Mouse (Mus musculus) thymus, adult 2 months (tissue): Measurements from ENCODE around the gene Icam2. TPM values are rescaled to one million over a fixed set of nuclear protein-coding genes. Genes with fewer than 3 reads are reported as not detected.

Experiments
- DNase-seq: peaks from one replicate; pipeline ENCODE4 v3.0.0; 2021
- H3K27ac ChIP-seq: fragments of 200-500 bp; 2 replicates; pipeline ENCODE4 v1.5.1; 2012; ENCODE audit warnings: low read length, control low read depth; ENCODE audit not compliant: control insufficient read depth, insufficient read depth
- H3K27me3 ChIP-seq: fragments of 200-500 bp; 2 replicates; pipeline ENCODE4 v1.6.1; 2012; ENCODE audit warnings: mild to moderate bottlenecking, low read length, moderate library complexity, mixed read lengths; ENCODE audit not compliant: control insufficient read depth, insufficient read depth
- H3K36me3 ChIP-seq: fragments of 200-500 bp; 2 replicates; pipeline ENCODE4 v1.6.1; 2012; ENCODE audit warnings: mild to moderate bottlenecking, low read length, moderate library complexity; ENCODE audit not compliant: control insufficient read depth, insufficient read depth
- H3K4me1 ChIP-seq: fragments of 200-500 bp; replicated peaks from 2 replicates; pipeline ENCODE4 v1.6.1; 2012; ENCODE audit warnings: low read length; ENCODE audit not compliant: control insufficient read depth, insufficient read depth
- H3K4me3 ChIP-seq: fragments of 200-500 bp; 2 replicates; pipeline ENCODE4 v1.5.1; 2012; ENCODE audit warnings: mild to moderate bottlenecking, low read length, control low read depth, moderate library complexity; ENCODE audit not compliant: control insufficient read depth, insufficient read depth
- CTCF ChIP-seq: fragments of 200-500 bp; IDR thresholded peaks from 2 replicates; pipeline ENCODE4 v1.5.1; 2012; ENCODE audit warnings: mild to moderate bottlenecking, control low read depth, low read length, moderate library complexity, borderline replicate concordance; ENCODE audit not compliant: control insufficient read depth, poor library complexity, insufficient read depth; ENCODE audit errors: extremely low read depth
- POLR2A ChIP-seq: fragments of 200-500 bp; IDR thresholded peaks from 2 replicates; pipeline ENCODE4 v1.6.1; 2012; ENCODE audit warnings: mild to moderate bottlenecking, low read length, control low read depth, moderate library complexity; ENCODE audit not compliant: control insufficient read depth, poor library complexity, insufficient read depth; ENCODE audit errors: extremely low read depth
- WGBS: fragments of 180-500 bp; shearing (Covaris S2); methylation state at CpG from one replicate; pipeline ENCODE4 v1.1.7; 2018; 5-methylcytosine and 5-hydroxymethylcytosine counted together
- polyA plus RNA-seq: library from polyadenylated mRNA; depleted of rRNA; stranded (reverse); fragments of >200 nt; gene quantifications from 2 replicates; pipeline ENCODE4 v1.2.3, GENCODE M21; 2012; rRNA removed

The Icam2 gene
- polyA plus RNA-seq = 185 and 222 TPM in 2 replicates

DNA sequence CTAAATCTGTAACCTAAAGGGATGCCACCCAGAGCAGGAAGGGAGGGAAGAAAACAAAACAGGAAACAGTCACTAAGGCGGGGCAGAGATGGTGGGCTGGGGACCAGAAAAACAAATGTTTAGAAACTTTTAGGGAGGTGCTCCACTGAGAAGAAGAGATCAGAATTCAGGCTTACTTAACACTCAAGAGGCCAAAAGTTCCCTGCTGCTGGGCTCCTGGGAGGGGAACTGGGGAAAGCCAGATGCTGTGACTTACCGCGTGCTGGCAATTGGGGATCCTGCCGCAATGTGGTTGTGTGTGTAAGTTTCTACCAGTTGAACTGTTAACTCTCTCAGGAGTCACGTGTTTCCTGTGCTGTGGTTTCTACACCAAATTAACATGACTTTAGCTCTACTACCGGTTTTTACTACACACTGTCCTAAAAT lies at the start of gene Icam2:
Gene Icam2, minus strand, starts transcription at position 285 of the 426 bp plus-strand sequence.
- no peak for TF ChIP-seq CTCF
- TF ChIP-seq POLR2A = peak; percentile 82
- peak within 1 kb of the TSS; percentile 97 for H3K27ac ChIP-seq
- DNase-seq = peak; percentile 77
- no peaks in the 10 kb centered on the region for H3K27me3 ChIP-seq
- H3K4me1 ChIP-seq = peaks cover 17% of the 10 kb centered on the region
- H3K36me3 ChIP-seq = 0 out of 2 replicates have a peak, but pooled peaks cover 7% of the 10 kb centered on the region
- 7% methylated on average over 6 of the region's 6 CpGs for WGBS
- H3K4me3 ChIP-seq = peak within 1 kb of the TSS; percentile 66

DNA sequence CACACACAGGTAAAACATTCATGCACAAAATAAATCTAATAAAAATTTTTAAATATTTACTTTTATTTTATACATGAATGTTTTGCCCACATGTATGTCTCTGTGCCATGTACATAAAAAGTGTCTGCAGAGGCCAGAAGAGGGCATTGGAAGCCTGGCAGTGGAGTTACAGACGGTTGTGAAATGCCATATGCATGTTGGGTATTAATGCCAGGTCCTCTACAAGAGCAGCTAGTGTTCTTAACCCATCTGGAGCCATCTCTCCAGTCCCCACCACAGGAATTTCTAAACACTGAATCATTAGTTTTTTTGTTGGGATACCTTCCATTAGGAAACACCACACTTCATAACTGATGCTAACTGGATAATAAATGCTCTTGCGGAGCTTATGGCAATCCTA lies 49.7 kb upstream of the Icam2 start:
- no peak for TF ChIP-seq POLR2A
- H3K36me3 ChIP-seq = no peaks in the 10 kb centered on the region
- DNase-seq = no peak
- H3K4me1 ChIP-seq = peaks cover 6% of the 10 kb centered on the region
- no peak overlapping the region for H3K4me3 ChIP-seq
- WGBS = 94% methylated on average over 2 of the region's 2 CpGs
- no peaks in the 10 kb centered on the region for H3K27me3 ChIP-seq
- H3K27ac ChIP-seq = no peak overlapping the region

DNA sequence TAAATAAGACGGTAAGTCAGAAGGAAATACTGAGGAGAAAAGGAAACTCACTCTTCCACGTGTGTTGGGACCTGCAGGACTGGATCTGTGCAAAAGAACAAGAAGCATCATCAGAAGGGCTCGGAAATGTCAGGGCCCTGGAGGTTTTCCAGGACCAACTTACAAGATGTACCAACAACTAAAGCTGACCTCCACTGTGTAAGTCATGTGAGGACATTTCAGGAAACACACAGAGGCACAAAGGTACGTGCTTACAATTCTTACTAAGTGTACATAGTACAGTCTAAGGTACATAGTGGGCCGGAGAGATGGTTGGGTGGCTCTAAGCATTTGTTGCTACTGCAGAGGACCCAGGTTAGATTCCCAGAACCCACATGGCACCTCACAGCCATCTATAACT lies 49.2 kb upstream of the Icam2 start:
- no peak overlapping the region for H3K4me3 ChIP-seq
- TF ChIP-seq CTCF = no peak
- no peak for TF ChIP-seq POLR2A
- no peak overlapping the region for H3K27ac ChIP-seq
- WGBS = 95% methylated on average over 5 of the region's 5 CpGs
- no peaks in the 10 kb centered on the region for H3K27me3 ChIP-seq
- H3K36me3 ChIP-seq = no peaks in the 10 kb centered on the region
- peaks cover 6% of the 10 kb centered on the region for H3K4me1 ChIP-seq
- no peak for DNase-seq

DNA sequence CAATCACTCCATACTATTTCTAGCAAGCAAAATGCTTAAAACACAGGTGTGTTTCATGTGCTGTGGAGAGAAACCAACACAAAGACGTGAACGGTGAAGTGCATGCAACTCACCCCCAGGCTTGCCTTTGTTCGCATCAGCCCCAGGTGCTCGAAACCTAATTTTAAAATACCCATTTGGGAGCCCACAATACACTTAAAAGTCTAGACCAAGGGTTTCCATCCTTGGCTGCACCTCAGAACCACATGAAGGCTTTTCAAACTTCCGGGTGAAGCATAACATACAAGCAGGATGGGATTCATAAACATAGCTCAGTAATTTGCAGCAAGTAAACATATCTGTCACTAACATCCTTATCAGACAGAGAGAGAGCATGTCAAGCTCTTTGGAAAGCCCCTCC lies 42.5 kb upstream of the Icam2 start:
- Histone ChIP-seq H3K36me3 (no peaks in the 10 kb centered on the region), H3K4me3 (no peak overlapping the region), H3K27me3 (no peaks in the 10 kb centered on the region), H3K27ac (no peak overlapping the region), H3K4me1 (peaks cover 11% of the 10 kb centered on the region)
- DNase-seq = peak; percentile 41
- 8% methylated on average over 5 of the region's 5 CpGs for WGBS
- TF ChIP-seq POLR2A = no peak
- TF ChIP-seq CTCF = no peak

DNA sequence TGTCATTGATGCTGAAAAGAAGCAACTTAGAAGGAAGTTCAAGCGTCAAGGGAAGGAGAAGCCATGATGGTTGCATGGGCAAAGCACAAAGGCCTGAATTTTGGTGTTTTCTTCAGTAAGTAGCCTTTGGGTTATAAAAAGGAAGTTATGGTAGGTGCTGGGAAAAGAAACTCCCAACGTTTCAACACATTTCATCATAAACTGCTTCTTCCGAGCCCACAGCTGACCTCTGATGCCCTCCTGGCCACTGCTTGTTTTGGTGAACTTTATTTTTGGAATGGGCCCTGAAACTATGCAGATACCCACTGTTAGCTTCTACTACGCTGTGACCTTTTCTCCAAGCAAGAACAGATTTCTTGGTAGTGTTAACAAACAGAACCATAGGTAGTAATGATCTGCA lies 41.8 kb upstream of the Icam2 start:
- TF ChIP-seq CTCF = no peak
- no peak for TF ChIP-seq POLR2A
- Histone ChIP-seq H3K4me1 (peaks cover 11% of the 10 kb centered on the region), H3K27me3 (no peaks in the 10 kb centered on the region), H3K27ac (no peak overlapping the region), H3K36me3 (no peaks in the 10 kb centered on the region), H3K4me3 (no peak overlapping the region)
- WGBS = 80% methylated on average over 4 of the region's 4 CpGs
- no peak for DNase-seq

DNA sequence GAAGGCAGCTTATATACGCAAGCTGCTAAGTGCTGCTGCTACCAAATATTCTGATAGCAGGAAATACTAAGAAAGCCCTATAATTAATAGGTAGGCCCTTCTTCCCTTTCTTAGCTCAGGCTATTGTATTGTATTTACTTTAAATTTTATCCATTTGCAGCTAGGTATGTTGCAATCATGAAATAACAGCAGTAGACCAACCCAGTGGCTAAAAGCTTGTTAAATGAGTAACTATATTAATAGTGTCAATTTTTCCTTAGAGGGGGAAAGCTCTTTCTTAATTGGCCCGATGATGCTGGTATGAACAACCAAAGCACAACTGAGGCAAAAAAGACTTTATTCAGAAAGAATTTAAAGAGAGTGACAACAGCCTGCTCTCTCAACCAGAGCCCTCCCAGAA lies 40.7 kb upstream of the Icam2 start:
- Histone ChIP-seq H3K4me1 (peaks cover 11% of the 10 kb centered on the region), H3K36me3 (no peaks in the 10 kb centered on the region), H3K27ac (no peak overlapping the region), H3K4me3 (no peak overlapping the region), H3K27me3 (no peaks in the 10 kb centered on the region)
- TF ChIP-seq POLR2A = no peak
- no peak for TF ChIP-seq CTCF
- DNase-seq = no peak
- WGBS = 96% methylated on average over 2 of the region's 2 CpGs

DNA sequence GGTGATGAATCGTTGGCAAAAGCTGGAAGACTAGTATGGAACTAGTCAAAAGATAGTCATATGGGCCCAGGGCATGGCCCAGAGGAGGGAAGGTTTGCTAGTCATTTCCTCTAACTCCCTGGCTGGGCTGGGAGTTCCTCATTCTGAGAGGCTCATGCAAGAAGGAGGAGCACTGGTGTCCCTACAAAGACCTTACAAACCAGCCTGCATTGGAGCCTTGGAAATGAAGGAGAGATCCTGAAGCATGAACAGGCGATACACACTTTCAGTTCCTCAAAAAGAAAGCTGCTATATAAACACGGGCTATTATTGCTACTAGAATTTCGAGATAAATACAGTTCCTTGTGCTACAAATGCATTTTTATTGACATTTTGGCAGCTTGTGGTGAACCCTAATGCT lies 40.2 kb upstream of the Icam2 start:
- 52% methylated on average over 4 of the region's 4 CpGs for WGBS
- no peak overlapping the region for H3K4me3 ChIP-seq
- DNase-seq = no peak

More for the DNA sequence above, 40.2 kb upstream of the Icam2 start:
- Histone ChIP-seq H3K27ac (no peak overlapping the region), H3K27me3 (no peaks in the 10 kb centered on the region), H3K36me3 (no peaks in the 10 kb centered on the region), H3K4me1 (peaks cover 11% of the 10 kb centered on the region)
- no peak for TF ChIP-seq POLR2A
- no peak for TF ChIP-seq CTCF
